Mouse (Mus musculus) lung, embryonic 14.5 days (tissue): ENCODE measurements at regions not wholly inside any gene's neighbourhood (a gene's known extent, or its start where the extent isn't known, plus 50 kb on each side); places are given as distances from the start of the nearest gene placed in this dataset.

ENCODE experiments used
- ATAC-seq: fragments of 200-750 bp; cut with Nextera tagmentation; 2 replicates; pipeline ENCODE4 v1.8.0; 2017; ENCODE audit warnings: mild to moderate bottlenecking, moderate TSS enrichment, moderate library complexity; ENCODE audit not compliant: insufficient read depth
- DNase-seq: peaks from one replicate; pipeline ENCODE4 v3.0.0-alpha.2; 2015
- H3K27ac ChIP-seq: fragments of 300-500 bp; sonication (generic); 2 replicates; pipeline ENCODE4 v1.5.1; 2014; ENCODE audit warnings: low read depth, mild to moderate bottlenecking, moderate library complexity
- H3K27me3 ChIP-seq: fragments of 300-500 bp; sonication (generic); 2 replicates; pipeline ENCODE4 v1.6.1; 2014; ENCODE audit warnings: low read length, control low read depth; ENCODE audit not compliant: insufficient read depth
- H3K36me3 ChIP-seq: fragments of 300-500 bp; sonication (generic); 2 replicates; pipeline ENCODE4 v1.6.1; 2014; ENCODE audit warnings: control low read depth; ENCODE audit not compliant: insufficient read depth
- H3K4me1 ChIP-seq: fragments of 300-500 bp; sonication (generic); 2 replicates; pipeline ENCODE4 v1.6.1; 2014; ENCODE audit warnings: antibody characterized with exemption, control low read depth; ENCODE audit not compliant: insufficient read depth
- H3K4me2 ChIP-seq: fragments of 300-500 bp; sonication (generic); 2 replicates; pipeline ENCODE4 v1.6.1; 2014; ENCODE audit warnings: mild to moderate bottlenecking
- H3K4me3 ChIP-seq: fragments of 300-500 bp; sonication (generic); 2 replicates; pipeline ENCODE4 v1.5.1; 2014; ENCODE audit warnings: low read depth, low read length
- H3K9ac ChIP-seq: fragments of 300-500 bp; sonication (generic); 2 replicates; pipeline ENCODE4 v1.6.1; 2014
- H3K9me3 ChIP-seq: fragments of 300-500 bp; sonication (generic); 2 replicates; pipeline ENCODE4 v1.6.1; 2016; ENCODE audit warnings: low read depth, low read length, control low read depth
- CTCF ChIP-seq: IDR thresholded peaks from 2 replicates; pipeline ENCODE4 v1.5.1; 2016; ENCODE audit warnings: antibody characterized with exemption, low read depth
- WGBS: fragments of 180-500 bp; shearing (Covaris S2); extraction: QIAGEN DNeasy Blood & Tissue Kit; methylation state at CpG from one replicate; pipeline ENCODE4 v1.1.7; 2014; 5-methylcytosine and 5-hydroxymethylcytosine counted together

DNA sequence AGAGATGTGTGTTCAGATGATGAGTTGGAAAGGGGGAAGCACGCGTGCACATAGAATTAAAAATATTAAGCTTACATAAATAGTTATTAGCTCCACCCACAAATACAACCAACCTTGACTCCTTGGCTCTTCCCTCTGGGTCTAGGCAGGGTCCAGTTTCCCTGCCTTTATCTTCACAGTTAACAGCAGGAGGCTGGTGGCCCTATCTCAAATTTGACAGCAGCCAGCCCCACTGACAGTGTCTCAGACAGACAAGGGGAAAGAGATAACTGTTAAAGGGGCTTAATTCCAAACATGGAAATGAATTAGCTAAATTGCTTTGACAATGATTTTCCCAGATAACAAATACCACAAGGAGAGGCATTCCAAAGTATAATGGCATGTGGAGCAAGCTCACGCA, 121.2 kb upstream of the Mef2c start:
- Histone ChIP-seq H3K9me3 (no peaks in the 10 kb centered on the region), H3K9ac (no peak overlapping the region), H3K27ac (no peak overlapping the region), H3K4me3 (no peak overlapping the region), H3K36me3 (no peaks in the 10 kb centered on the region), H3K4me1 (no peaks in the 10 kb centered on the region), H3K27me3 (no peaks in the 10 kb centered on the region), H3K4me2 (no peak overlapping the region)
- 73% methylated on average over 3 of the region's 3 CpGs for WGBS
- DNase-seq: no peak
- TF ChIP-seq CTCF: no peak
- no peak for ATAC-seq

DNA sequence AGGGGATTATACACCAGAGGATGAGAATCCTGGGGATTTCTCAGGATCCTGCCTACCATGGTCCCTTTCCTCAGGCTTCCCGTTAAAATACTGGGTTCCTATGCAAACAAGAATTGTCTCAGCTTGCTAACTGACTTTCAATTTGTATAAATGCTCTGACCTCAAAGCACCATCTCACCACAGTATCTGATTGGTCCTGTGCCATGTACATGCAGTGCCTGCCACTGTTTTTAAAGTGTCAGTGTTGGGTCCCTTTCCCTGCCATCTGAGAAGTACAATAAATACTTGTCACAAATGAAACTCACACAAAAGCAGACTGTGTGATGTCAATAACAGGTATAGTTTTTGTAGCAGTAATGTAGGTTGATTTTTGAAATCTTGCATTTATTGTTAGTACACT, 109.1 kb upstream of the Mef2c start:
- no peaks in the 10 kb centered on the region for H3K36me3 ChIP-seq
- H3K9me3 ChIP-seq: no peaks in the 10 kb centered on the region
- TF ChIP-seq CTCF: no peak
- ATAC-seq (no peak), DNase-seq (peak; percentile 4)
- no peaks in the 10 kb centered on the region for H3K4me1 ChIP-seq
- no peak overlapping the region for H3K4me2 ChIP-seq
- no peak overlapping the region for H3K4me3 ChIP-seq
- H3K27me3 ChIP-seq: no peaks in the 10 kb centered on the region
- H3K27ac ChIP-seq: no peak overlapping the region
- no peak overlapping the region for H3K9ac ChIP-seq
- WGBS: 49% methylated on average over 1 of the region's 1 CpGs

DNA sequence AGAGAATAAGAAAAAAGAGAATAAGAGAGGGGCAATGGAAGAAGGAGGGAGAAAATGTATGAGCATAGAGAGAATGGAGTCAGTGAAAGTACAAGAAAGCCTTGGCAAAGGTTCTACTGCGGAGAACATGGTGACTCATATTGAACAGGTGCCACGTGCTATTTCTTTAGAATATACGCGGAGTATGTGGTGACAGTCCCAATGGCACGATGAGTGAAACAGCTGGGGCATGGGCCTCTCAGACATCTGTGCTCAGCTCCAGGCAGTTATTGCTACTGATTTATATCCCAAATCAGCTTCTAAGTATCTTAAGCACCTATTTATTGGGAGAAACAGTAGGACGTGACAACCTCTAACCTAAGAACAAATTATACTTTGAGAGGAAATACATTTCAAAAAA, 104.5 kb upstream of the Mef2c start:
- 89% methylated on average over 6 of the region's 6 CpGs for WGBS
- Histone ChIP-seq H3K4me1 (no peaks in the 10 kb centered on the region), H3K36me3 (no peaks in the 10 kb centered on the region), H3K9me3 (no peaks in the 10 kb centered on the region), H3K27me3 (no peaks in the 10 kb centered on the region), H3K27ac (no peak overlapping the region), H3K4me3 (no peak overlapping the region), H3K9ac (no peak overlapping the region), H3K4me2 (no peak overlapping the region)
- TF ChIP-seq CTCF: no peak
- ATAC-seq (no peak), DNase-seq (no peak)

DNA sequence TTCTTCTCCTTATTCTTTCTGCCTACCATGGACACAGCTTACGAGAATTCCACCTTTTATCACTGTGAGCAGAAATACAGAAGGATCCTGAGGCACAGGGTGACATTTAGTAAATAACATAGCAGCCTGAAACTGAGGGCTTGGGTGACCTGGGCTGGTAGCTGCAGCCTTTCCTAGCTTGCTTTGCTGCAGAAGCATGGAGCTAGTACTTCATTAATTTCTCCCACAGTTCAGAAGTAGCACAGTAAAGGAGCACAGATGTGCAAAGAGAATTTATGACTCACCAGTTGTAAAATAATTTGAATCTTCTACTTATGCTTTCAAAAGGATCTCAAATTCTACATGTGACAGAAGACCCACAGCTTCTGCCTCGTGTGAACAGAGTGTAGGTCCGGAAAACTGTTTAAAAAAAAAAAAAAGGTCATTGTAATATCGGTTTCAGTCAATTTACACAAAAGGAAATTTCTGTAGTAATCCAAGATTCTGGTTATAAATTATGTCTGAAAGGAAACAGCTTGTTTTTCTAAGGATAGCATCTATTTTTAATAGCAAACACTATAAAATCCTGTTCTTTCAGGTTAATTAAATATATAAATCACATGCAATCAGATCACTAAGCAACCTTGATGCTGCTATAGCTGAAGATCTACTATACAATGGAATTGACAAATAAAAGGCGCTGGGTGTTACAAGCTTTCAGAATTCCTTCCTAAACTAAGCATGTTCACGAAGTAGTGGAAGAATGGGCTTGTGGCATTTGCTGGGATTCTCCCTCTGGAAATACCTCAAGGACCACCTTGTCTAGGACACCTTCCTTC, 64.0 kb upstream of the Mef2c start:
- DNase-seq (no peak), ATAC-seq (no peak)
- Histone ChIP-seq H3K9ac (no peak overlapping the region), H3K27me3 (no peaks in the 10 kb centered on the region), H3K4me3 (no peak overlapping the region), H3K36me3 (no peaks in the 10 kb centered on the region), H3K9me3 (no peaks in the 10 kb centered on the region), H3K4me1 (no peaks in the 10 kb centered on the region), H3K4me2 (no peak overlapping the region), H3K27ac (no peak overlapping the region)
- TF ChIP-seq CTCF: no peak
- 64% methylated on average over 6 of the region's 6 CpGs for WGBS

DNA sequence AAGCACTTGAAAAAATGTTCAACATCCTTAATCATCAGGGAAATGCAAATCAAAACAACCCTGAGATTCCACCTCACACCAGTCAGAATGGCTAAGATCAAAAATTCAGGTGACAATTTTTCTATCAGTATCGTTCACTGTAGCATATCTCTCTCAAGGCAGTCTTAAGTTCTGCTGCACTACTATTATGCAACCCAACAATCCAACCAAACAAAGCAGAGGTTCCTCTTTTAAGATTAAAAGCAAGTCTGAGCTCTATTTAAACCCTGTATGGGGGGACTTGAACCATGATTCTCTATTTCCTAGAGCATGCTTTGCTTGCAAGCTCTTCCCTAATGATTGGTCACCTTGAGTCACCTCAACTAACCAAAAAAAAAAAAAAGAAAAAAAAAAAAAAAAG, 59.6 kb upstream of the Mef2c start:
- DNase-seq (no peak), ATAC-seq (no peak)
- no peak overlapping the region for H3K27ac ChIP-seq
- no peak for TF ChIP-seq CTCF
- no peak overlapping the region for H3K4me3 ChIP-seq
- H3K9me3 ChIP-seq: no peaks in the 10 kb centered on the region
- 84% methylated on average over 1 of the region's 1 CpGs for WGBS
- H3K4me2 ChIP-seq: no peak overlapping the region
- H3K4me1 ChIP-seq: no peaks in the 10 kb centered on the region
- H3K36me3 ChIP-seq: no peaks in the 10 kb centered on the region
- H3K9ac ChIP-seq: no peak overlapping the region
- H3K27me3 ChIP-seq: no peaks in the 10 kb centered on the region

DNA sequence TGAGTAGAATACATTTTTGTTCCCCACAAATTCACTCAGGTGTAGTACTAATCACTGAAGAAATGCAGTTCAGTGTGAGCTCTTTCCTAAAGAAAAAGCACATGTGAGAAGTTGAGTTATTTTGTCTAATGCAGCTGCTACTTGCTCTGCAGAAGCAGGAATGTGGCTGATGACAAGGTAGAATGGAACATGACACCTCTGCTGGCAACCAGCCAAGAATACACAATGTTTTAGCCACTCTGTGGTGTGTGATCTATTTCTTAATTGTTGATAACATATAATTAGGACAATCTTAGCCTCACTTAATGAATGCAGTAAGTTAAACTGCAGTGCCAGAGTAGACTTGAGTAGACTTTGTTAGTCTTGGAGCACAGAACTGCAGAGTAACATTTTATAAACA, 53.0 kb upstream of the Mef2c start:
- H3K4me1 ChIP-seq: no peaks in the 10 kb centered on the region
- no peak overlapping the region for H3K4me3 ChIP-seq
- no peak overlapping the region for H3K27ac ChIP-seq
- H3K27me3 ChIP-seq: no peaks in the 10 kb centered on the region
- H3K9me3 ChIP-seq: no peaks in the 10 kb centered on the region
- no peak for TF ChIP-seq CTCF
- H3K36me3 ChIP-seq: no peaks in the 10 kb centered on the region
- DNase-seq (peak; percentile 48), ATAC-seq (peak; percentile 28; the same call in 1 of the 2 replicates)
- no peak overlapping the region for H3K4me2 ChIP-seq
- no peak overlapping the region for H3K9ac ChIP-seq

DNA sequence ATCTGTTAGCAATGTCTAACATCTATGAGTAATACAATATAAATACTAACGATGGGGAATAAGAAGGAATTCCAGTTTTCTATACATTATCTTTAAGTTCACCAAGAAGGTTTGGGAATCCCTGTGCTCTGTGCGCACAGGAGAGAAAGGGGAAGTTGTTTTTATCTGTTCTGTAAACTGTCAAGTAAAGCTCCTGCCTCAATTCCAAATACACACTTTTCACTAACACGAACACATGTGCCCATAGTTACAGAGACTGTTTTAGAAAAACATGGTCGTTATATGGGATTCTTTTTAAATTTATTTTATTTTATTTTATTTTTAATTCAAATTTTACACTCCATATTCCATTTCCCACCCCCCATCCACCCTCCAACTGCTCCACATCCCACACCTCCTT, 50.8 kb upstream of the Mef2c start:
- no peaks in the 10 kb centered on the region for H3K36me3 ChIP-seq
- WGBS: 53% methylated on average over 4 of the region's 4 CpGs
- no peak for TF ChIP-seq CTCF

More for the DNA sequence above, 50.8 kb upstream of the Mef2c start:
- Histone ChIP-seq H3K9me3 (no peaks in the 10 kb centered on the region), H3K27me3 (no peaks in the 10 kb centered on the region), H3K4me2 (no peak overlapping the region), H3K9ac (no peak overlapping the region), H3K4me1 (no peaks in the 10 kb centered on the region), H3K27ac (no peak overlapping the region), H3K4me3 (no peak overlapping the region)
- DNase-seq (no peak), ATAC-seq (no peak)
